Mouse (Mus musculus): ENCODE data around the gene Dzank1.

Gene Dzank1

DNA sequence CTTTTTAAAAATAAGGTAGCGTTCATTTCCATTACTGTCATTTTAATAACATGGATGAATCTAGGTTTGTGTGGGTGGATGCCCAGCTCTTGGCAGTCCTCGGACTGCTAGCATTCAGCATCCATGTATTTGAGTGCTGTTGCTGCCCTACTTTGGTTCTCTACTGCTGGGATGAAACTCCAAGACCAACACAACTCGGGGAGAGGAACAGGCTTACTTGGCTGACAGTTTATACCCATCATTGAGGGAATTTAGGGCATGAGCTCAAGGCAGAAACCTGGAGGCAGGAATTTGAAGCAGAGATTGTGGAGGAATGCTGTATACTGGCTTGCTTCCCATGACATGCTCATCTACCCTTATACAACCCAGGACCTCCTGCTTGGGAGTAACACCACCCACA, 12.6 kb downstream of the Dzank1 start:
- H3K27me3 ChIP-seq (ENCODE audit: control insufficient read depth, insufficient read depth, low read length, poor library complexity, severe bottlenecking): no peaks in the 10 kb centered on the region
- H3K36me3 ChIP-seq (ENCODE audit: control insufficient read depth, insufficient read depth, low read length, poor library complexity, severe bottlenecking): no peaks in the 10 kb centered on the region
- no peak for DNase-seq (ENCODE audit: low read depth, low spot score)

DNA sequence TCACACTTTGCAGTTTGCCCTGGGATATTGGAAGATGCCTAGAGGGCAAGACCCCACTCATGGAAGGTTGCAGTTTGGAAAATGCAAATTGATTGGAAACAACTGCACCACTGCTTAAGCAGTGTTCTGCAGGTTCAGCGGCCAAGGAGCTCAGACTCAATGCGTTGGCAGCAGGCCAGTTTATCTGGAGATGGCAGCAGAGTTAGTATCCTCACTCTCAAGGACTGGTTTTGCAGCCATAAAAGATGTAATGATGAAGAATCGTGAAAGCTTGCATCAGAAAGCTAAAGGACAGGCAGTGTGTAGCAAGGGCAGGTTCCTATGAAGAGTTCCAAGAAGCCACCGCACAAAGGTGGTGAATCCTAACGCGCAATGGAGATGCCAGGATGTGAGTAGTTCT, 25.1 kb downstream of the Dzank1 start:
- no peak for DNase-seq (ENCODE audit: low read depth, low spot score)
- Histone ChIP-seq H3K36me3 (ENCODE audit: control insufficient read depth, insufficient read depth, low read length, poor library complexity, severe bottlenecking) (no peaks in the 10 kb centered on the region), H3K27me3 (ENCODE audit: control insufficient read depth, insufficient read depth, low read length, poor library complexity, severe bottlenecking) (no peaks in the 10 kb centered on the region)

DNA sequence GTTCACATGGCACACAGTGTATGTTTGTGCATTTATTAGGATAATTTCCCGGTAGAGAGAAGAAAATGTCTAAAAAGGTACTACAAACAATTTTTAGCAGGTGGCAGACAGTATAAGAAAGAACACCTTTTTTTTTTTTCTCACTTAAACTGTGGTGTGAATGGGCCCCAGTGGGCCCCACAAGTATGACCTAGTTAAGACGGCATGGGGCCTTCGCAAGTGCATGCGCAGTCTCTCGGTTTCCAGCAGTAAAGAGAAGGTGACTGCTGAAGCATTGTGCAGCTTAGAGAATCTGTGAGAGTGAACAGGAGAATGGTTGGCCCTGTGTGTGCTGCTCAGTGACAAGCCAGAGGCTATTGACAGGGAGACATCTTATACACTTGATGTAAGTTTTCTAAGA, 37.9 kb downstream of the Dzank1 start:
- Histone ChIP-seq H3K27me3 (ENCODE audit: control insufficient read depth, insufficient read depth, low read length, poor library complexity, severe bottlenecking) (no peaks in the 10 kb centered on the region), H3K36me3 (ENCODE audit: control insufficient read depth, insufficient read depth, low read length, poor library complexity, severe bottlenecking) (no peaks in the 10 kb centered on the region)
- no peak for DNase-seq (ENCODE audit: low read depth, low spot score)

DNA sequence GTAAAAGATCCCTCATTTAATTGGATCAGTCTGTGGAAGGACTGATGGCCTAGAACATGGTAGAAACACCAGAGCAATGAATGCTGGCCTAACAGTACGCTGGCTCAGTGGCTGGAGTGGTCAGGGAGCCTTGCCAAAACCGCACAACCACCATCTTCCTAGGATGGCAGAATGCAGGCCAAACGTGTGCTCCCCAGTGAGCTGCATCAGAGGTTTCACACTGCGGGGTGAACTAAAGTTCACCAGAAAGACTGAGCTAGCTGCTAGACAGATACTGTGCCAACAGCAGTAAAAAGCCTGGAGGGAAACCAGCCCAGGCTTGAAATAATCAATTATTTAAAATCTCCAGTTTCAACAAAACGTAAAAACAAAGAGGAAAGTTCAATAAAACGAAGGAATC, 39.7 kb downstream of the Dzank1 start:
- DNase-seq (ENCODE audit: low read depth, low spot score): no peak

DNA sequence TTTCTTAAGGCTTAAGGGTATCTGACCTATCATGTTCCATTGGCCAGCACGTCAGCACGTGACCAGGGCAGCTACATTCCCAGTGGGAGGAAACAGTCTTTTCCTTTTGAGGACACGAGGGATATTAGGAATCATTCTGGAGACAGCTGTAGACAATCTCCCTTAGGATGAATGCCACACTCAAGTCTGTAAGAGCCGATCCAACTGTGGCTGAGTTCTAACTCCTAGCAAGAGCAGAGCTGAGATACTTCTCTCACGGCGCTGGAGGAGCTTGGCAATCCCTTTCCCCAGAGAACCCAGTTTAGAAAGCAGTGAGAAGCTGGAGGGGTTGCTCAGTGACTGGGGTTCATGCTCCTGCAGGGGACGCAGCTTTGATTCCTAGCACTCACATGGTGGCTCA, 41.8 kb downstream of the Dzank1 start:
- Histone ChIP-seq H3K36me3 (ENCODE audit: control insufficient read depth, insufficient read depth, low read length, poor library complexity, severe bottlenecking) (no peaks in the 10 kb centered on the region), H3K27me3 (ENCODE audit: control insufficient read depth, insufficient read depth, low read length, poor library complexity, severe bottlenecking) (no peaks in the 10 kb centered on the region)
- DNase-seq (ENCODE audit: low read depth, low spot score): no peak

More for the DNA sequence above, 39.7 kb downstream of the Dzank1 start:
- H3K36me3 ChIP-seq (ENCODE audit: control insufficient read depth, insufficient read depth, low read length, poor library complexity, severe bottlenecking): no peaks in the 10 kb centered on the region
- H3K27me3 ChIP-seq (ENCODE audit: control insufficient read depth, insufficient read depth, low read length, poor library complexity, severe bottlenecking): no peaks in the 10 kb centered on the region

DNA sequence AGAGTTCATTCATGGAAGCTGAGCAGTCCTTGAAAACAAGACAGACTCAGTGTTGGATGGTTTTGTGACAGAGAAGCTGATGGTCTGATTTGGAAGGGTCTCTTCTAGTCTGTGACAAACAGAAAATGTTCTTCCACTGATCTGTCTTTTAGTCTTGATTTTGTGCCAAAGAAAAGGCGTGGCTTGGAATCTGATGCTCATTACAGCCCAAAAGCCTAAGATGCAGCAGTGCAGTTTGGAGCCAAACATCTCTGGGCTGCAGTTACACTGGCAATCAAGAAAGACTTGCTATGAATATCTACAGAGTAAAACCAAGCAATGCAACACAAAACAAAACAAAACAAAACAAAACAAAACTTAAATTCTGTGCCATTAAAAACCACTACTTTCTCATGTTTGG, 43.1 kb downstream of the Dzank1 start:
- H3K36me3 ChIP-seq (ENCODE audit: control insufficient read depth, insufficient read depth, low read length, poor library complexity, severe bottlenecking): no peaks in the 10 kb centered on the region
- DNase-seq (ENCODE audit: low read depth, low spot score): no peak

DNA sequence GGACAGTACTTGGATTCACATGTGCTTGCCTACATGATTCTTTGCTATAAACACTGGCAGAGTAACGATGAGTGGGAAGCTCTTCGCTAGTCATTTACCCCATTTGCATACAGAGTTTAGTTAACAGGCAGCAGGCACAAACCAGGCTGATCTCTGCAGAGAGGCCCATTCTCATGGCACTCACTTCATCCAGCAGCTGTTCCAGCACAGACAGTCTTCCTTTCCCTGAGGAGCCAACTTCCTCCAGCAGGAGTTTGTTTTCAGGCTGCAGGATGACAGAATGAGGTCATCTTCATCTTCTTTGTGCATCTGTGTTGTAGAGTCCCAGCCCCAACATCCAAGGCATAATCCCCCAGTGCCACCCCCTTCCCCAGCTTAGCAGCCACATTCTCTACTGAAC, 47.8 kb downstream of the Dzank1 start:
- no peak for DNase-seq (ENCODE audit: low read depth, low spot score)
- H3K36me3 ChIP-seq (ENCODE audit: control insufficient read depth, insufficient read depth, low read length, poor library complexity, severe bottlenecking): no peaks in the 10 kb centered on the region
- no peaks in the 10 kb centered on the region for H3K27me3 ChIP-seq (ENCODE audit: control insufficient read depth, insufficient read depth, low read length, poor library complexity, severe bottlenecking)

More for the DNA sequence above, 43.1 kb downstream of the Dzank1 start:
- H3K27me3 ChIP-seq (ENCODE audit: control insufficient read depth, insufficient read depth, low read length, poor library complexity, severe bottlenecking): no peaks in the 10 kb centered on the region

DNA sequence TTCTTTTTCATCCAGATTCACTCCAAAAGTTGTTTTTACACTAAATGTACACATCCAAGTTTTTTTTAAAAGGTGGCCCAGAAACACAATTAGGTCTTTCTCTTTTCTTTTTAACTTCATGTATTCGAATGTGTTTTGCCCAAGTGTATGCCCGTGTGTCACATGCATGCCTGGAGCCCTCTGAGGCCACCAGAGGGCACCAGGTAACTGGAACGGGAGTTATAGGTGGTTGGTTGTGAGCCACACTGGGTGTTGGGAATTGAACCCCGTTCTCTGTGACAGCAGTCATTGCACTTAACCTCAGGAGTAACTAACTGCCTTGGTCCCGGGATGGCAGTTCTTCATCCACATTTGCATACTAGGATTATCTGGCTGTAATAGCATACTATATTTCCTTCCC, 60.0 kb downstream of the Dzank1 start:
- no peaks in the 10 kb centered on the region for H3K36me3 ChIP-seq (ENCODE audit: control insufficient read depth, insufficient read depth, low read length, poor library complexity, severe bottlenecking)
- peak; percentile 14 for DNase-seq (ENCODE audit: low read depth, low spot score)
- no peaks in the 10 kb centered on the region for H3K27me3 ChIP-seq (ENCODE audit: control insufficient read depth, insufficient read depth, low read length, poor library complexity, severe bottlenecking)

DNA sequence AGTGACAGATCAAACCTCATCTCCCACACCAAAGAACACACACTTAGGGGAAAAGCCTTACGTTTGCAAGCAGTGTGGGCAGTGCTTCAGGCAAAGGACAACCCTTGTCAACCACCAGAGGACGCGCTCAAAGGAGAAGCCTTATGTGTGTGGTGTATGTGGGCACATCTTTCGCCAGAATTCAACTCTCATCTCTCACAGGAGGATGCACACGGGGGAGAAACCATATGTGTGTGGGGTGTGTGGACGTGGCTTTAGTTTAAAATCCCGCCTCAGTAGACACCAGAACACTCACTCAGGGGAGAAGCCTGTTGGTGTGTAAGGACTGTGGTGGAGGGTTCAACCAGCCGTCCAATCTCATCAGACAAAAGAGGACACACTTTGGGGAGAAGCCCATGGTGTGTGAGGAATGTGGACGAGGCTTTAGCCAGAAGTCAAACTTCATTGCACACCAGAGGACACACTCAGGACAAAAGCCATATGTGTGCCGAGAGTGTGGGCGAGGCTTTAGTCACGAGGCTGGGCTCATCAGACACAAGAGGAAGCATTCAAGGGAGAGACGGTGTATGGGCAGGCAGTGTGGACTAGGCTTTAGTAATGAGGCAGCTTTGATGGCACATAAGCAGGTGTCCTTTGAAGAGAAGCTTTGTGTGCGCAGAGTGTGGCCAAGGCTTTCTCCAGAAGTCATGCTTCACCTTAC, 61.2 kb downstream of the Dzank1 start:
- H3K27me3 ChIP-seq (ENCODE audit: control insufficient read depth, insufficient read depth, low read length, poor library complexity, severe bottlenecking): no peaks in the 10 kb centered on the region
- H3K36me3 ChIP-seq (ENCODE audit: control insufficient read depth, insufficient read depth, low read length, poor library complexity, severe bottlenecking): no peaks in the 10 kb centered on the region
- DNase-seq (ENCODE audit: low read depth, low spot score): no peak

DNA sequence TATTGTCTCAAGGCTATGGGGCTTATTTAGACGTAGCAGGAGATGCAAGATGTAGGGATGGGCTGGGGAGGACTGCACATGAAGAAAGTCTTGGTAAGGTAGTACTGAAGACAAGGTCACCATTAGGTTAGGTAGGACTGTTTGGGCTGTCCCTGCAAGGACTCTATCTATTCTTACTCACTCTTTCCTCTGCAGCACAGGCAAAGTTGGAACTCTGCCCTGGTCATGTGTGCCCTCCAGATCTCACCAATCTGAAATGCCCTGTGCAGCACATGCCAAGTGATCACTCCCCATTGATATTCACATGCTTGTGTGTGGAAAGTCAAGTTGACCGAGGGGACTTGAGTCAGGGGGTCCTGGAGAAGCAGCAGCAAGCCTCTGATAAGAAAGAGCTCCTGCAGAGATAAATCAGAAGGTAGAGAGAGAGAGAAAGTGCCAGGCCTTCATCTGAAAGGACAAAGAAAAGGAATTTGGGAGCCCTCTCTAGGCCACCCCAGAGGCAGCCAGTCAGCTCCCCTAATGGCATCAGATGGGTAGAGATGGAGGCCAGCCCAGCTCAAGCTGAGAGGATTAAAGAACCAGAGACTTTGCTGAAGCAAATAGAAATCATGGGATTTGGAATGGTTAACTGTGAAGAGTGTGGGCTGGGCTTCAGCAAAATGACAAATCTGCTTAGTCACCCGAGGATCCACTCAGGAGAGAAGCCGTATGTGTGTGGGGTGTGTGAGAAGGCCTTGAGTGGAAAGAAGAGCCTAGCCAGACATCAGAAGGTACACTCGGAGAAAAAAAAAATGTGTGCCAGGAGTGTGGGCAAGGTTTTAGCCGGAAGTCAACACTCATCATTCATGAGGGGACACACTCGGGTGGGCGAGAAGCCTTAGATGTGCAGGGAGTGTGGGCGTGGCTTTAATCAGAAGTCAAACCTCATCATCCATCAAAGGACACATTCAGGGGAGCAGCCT, 62.1 kb downstream of the Dzank1 start:
- Histone ChIP-seq H3K36me3 (ENCODE audit: control insufficient read depth, insufficient read depth, low read length, poor library complexity, severe bottlenecking) (no peaks in the 10 kb centered on the region), H3K27me3 (ENCODE audit: control insufficient read depth, insufficient read depth, low read length, poor library complexity, severe bottlenecking) (no peaks in the 10 kb centered on the region)
- no peak for DNase-seq (ENCODE audit: low read depth, low spot score)

DNA sequence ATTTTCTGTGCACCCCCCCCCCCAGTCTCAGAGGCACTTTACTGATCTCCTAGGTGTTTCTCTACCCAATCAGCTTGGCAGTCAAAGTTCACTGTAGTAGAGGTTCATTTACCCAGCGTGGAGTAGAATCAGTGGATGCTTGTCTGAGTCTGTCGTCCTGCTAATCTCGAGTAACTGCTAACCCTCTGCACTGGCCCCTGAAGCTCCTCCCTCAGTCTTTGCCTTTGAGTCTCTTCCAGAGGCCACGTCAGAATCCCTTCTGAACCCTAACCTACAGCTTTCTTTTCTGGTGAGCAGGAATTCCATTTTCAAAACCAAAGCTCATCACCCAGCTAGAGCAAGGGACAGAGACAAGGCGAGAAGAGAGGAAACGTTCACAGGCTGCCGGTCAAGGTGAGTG, 63.0 kb downstream of the Dzank1 start:
- no peaks in the 10 kb centered on the region for H3K27me3 ChIP-seq (ENCODE audit: control insufficient read depth, insufficient read depth, low read length, poor library complexity, severe bottlenecking)

DNA sequence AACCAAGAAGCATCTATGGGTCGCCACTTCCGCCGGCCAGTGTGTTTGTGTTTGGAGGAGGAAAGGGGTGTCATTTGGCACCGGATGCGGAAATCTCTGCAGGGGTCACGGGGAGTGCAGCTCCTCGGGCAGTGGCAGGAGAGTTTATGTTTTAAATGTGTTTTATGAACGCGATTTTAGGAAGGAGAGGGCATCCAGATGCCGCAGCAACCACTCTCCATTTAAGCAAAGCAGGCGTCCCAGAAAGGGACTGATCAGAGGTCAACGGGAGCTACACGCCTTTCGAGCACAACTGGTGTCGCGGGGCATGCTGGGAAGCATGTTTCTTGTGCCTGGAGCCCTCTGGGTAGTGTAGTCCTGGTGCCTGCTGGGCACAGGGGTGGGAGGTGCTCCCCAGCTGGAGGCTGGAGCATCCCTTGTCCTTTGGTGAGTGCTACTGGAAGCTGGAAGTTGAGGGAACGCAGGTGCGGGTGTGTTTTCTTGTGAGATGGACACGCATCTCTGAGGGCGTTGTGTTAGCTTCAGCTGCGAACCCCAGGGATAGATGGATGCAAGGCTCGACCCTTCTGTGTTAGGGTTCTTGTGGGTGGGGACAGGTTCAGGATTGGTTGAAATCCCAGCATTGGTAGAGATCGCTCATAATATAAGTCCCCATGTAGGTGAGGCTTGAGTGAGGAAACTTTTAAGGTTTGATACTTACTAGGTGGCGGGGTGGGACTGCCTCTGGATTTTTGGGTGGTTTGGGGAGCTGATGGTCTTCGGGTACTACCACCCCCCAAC, 68.0 kb downstream of the Dzank1 start:
- no peaks in the 10 kb centered on the region for H3K27me3 ChIP-seq (ENCODE audit: control insufficient read depth, insufficient read depth, low read length, poor library complexity, severe bottlenecking)
- no peaks in the 10 kb centered on the region for H3K36me3 ChIP-seq (ENCODE audit: control insufficient read depth, insufficient read depth, low read length, poor library complexity, severe bottlenecking)
- DNase-seq (ENCODE audit: low read depth, low spot score): peak; percentile 53

More for the DNA sequence above, 63.0 kb downstream of the Dzank1 start:
- no peaks in the 10 kb centered on the region for H3K36me3 ChIP-seq (ENCODE audit: control insufficient read depth, insufficient read depth, low read length, poor library complexity, severe bottlenecking)
- DNase-seq (ENCODE audit: low read depth, low spot score): no peak

DNA sequence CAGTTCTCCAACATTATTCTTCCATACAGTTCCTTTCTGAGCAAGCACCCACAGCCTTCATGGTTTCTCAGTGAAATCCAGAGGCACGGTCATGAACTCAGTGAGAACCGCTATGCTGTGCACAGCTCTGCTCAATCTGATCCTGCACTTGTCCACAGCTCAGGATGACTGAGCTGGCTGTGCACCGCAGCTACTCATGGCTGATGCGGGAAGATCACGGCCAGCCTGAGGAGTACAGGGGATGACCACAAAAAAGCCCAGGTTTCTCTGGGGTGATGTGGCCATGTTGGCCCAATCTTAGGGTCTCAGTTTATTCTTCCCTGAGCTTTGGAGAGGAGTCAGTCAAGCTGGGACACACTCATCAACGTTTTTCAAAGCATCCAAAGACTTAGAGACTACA, 68.9 kb downstream of the Dzank1 start:
- DNase-seq (ENCODE audit: low read depth, low spot score): no peak
- Histone ChIP-seq H3K27me3 (ENCODE audit: control insufficient read depth, insufficient read depth, low read length, poor library complexity, severe bottlenecking) (no peaks in the 10 kb centered on the region), H3K36me3 (ENCODE audit: control insufficient read depth, insufficient read depth, low read length, poor library complexity, severe bottlenecking) (no peaks in the 10 kb centered on the region)

DNA sequence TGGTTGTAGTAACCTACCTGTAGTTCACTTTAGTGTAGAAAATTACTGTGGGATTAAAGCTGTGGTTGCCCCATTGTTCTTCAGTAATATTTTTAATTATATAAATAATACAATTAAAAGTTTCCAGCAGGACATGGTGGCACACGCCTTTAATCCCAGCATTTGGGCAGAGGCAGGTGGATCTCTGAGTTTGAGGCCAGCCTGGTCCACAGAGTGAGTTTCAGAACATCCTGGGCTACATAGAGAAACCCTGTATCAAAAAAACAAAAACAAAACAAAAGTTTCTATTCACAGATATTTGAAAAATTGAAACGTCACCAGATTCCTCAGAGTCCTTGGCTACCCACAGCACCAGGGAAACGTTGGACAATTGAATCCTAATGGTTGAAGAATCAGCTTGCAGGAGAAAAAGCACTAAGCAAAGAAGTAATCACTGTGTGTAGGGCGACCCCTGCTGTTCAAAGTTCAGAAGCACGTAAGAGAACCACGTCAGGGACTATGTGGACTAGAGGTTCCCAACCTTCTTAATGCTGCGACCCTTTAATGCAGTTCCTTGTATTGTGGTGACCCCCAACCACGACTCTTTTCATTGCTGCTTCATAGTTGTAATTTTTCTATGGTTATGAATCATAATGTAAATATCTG, 74.7 kb downstream of the Dzank1 start:
- H3K36me3 ChIP-seq (ENCODE audit: control insufficient read depth, insufficient read depth, low read length, poor library complexity, severe bottlenecking): no peaks in the 10 kb centered on the region
- peak; percentile 85 for DNase-seq (ENCODE audit: low read depth, low spot score)
- no peaks in the 10 kb centered on the region for H3K27me3 ChIP-seq (ENCODE audit: control insufficient read depth, insufficient read depth, low read length, poor library complexity, severe bottlenecking)

Data from splenic B cell, adult 2 months (primary cell).